Mouse (Mus musculus): ENCODE results near the gene Chd3. TPM values are rescaled to one million over a fixed set of nuclear protein-coding genes. Genes with fewer than 3 reads are reported as not detected.
A peak's percentile ranks its signal among the peaks of the same experiment; 100 is the strongest.

Gene Chd3
- polyA plus RNA-seq, 1 experiment from 2014 or later, result 56.9 TPM

GRCm38 (mm10) chr11:69407724-69408004 lies 38.5 kb upstream of the Chd3 start:
- 76% methylated on average over 4 of the region's 4 CpGs for WGBS

DNA sequence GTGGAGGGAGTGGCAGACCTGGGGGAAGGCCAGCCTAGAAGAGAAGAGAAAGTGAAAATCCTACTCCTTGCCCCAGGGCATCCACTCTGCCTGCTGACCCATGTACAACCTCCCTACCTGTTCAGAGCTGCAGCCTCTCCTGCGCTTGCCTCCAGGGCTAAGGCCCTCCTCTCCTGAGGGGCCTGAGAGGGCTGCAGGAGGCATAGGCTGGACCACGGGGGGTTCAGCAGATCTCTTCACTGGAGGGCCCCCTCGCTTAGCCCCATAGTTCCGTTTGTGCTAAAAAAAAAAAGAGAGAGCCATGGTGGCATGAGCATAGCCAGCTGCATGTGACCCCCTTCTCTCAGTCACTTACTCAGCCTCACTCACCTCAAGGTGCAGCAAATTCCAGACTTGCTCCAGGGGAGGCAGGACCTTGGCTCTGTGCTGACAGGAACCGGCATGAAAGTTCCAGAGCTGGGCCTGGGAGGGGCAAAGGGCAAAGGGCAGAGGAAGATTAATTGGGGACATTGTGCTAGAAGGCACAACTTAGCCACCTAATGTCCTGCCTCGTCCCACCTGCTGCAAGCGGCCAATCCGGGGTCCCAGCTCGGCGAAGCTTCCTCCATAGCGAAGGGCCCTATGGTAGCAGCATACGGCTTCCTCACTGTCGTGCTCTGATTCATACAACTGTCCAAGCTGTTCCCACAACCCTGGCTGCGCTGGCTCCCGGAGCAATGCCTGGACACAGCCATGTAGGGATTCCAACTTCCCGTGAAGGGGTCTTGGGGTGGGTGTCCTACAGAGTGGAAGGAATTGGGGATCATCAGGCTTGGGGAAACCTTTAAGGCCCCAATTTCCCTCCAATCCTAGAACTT lies 37.9 kb upstream of the Chd3 start:
- no peak overlapping the region for H3K4me2 ChIP-seq (ENCODE audit: low read depth, low read length)
- 86% methylated on average over 16 of the region's 16 CpGs for WGBS
- peaks cover 45% of the 10 kb centered on the region for H3K36me3 ChIP-seq (ENCODE audit: control insufficient read depth, insufficient read depth, low read length)
- no peak overlapping the region for H3K4me3 ChIP-seq (ENCODE audit: low read length)
- H3K27ac ChIP-seq (ENCODE audit: low read length), result no peak overlapping the region
- no peak for ATAC-seq (ENCODE audit: low read depth)
- H3K27me3 ChIP-seq (ENCODE audit: control insufficient read depth, insufficient read depth, low read depth, low read length), result no peaks in the 10 kb centered on the region
- H3K9ac ChIP-seq (ENCODE audit: low read length), result no peak overlapping the region
- peaks cover 12% of the 10 kb centered on the region for H3K4me1 ChIP-seq (replicated peaks; ENCODE audit: control insufficient read depth, insufficient read depth, low read length)
- H3K9me3 ChIP-seq (ENCODE audit: control insufficient read depth, low read length), result no peaks in the 10 kb centered on the region

More at GRCm38 (mm10) chr11:69407724-69408004, 38.5 kb upstream of the Chd3 start:
- H3K9me3 ChIP-seq (ENCODE audit: control insufficient read depth, low read length), result no peaks in the 10 kb centered on the region
- peak overlapping the region; percentile 91; the same call in 1 of the 2 replicates for H3K4me2 ChIP-seq (ENCODE audit: low read depth, low read length)
- H3K27ac ChIP-seq (ENCODE audit: low read length), result 0 out of 2 replicates have a peak overlapping the region, but pooled peaks have one; percentile 2
- H3K9ac ChIP-seq (ENCODE audit: low read length), result peak overlapping the region; percentile 56; the same call in 1 of the 2 replicates
- peaks cover 18% of the 10 kb centered on the region for H3K4me1 ChIP-seq (replicated peaks; ENCODE audit: control insufficient read depth, insufficient read depth, low read length)
- no peak overlapping the region for H3K4me3 ChIP-seq (ENCODE audit: low read length)
- peaks cover 44% of the 10 kb centered on the region for H3K36me3 ChIP-seq (ENCODE audit: control insufficient read depth, insufficient read depth, low read length)
- H3K27me3 ChIP-seq (ENCODE audit: control insufficient read depth, insufficient read depth, low read depth, low read length), result no peaks in the 10 kb centered on the region
- no peak for ATAC-seq (ENCODE audit: low read depth)

DNA sequence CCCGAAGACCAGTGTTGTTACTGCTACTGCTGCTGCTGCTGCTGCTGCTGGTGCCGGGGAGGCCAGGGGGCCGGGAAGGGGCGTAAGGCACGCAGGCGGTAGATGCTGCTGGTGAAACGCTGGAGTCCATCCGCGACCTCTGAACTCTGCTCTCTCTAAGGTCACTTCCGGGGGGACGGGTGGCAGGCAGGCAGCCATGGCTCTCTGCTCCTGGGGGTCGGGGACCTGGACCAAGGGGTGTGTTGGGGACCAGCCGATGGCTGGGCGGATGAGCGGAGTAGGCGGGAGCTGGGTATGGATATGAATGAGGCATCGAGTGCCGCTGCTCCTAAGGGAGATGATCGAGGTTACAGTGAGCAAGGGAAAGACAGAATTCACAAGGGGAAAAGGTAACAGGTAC lies 37.1 kb upstream of the Chd3 start:
- Histone ChIP-seq H3K4me2 (ENCODE audit: low read depth, low read length) (no peak overlapping the region), H3K36me3 (ENCODE audit: control insufficient read depth, insufficient read depth, low read length) (peaks cover 53% of the 10 kb centered on the region), H3K9me3 (ENCODE audit: control insufficient read depth, low read length) (no peaks in the 10 kb centered on the region), H3K4me3 (ENCODE audit: low read length) (no peak overlapping the region), H3K9ac (ENCODE audit: low read length) (no peak overlapping the region), H3K27me3 (ENCODE audit: control insufficient read depth, insufficient read depth, low read depth, low read length) (no peaks in the 10 kb centered on the region), H3K4me1 (replicated peaks; ENCODE audit: control insufficient read depth, insufficient read depth, low read length) (peaks cover 12% of the 10 kb centered on the region), H3K27ac (ENCODE audit: low read length) (no peak overlapping the region)
- no peak for ATAC-seq (ENCODE audit: low read depth)
- 81% methylated on average over 19 of the region's 19 CpGs for WGBS

- H3K27me3 ChIP-seq (ENCODE audit: control insufficient read depth, insufficient read depth, low read depth, low read length), result no peaks in the 10 kb centered on the region
- peaks cover 12% of the 10 kb centered on the region for H3K4me1 ChIP-seq (replicated peaks; ENCODE audit: control insufficient read depth, insufficient read depth, low read length)
- H3K4me3 ChIP-seq (ENCODE audit: low read length), result no peak overlapping the region
- no peak for ATAC-seq (ENCODE audit: low read depth)
- no peaks in the 10 kb centered on the region for H3K9me3 ChIP-seq (ENCODE audit: control insufficient read depth, low read length)
- no peak overlapping the region for H3K27ac ChIP-seq (ENCODE audit: low read length)
- no peak overlapping the region for H3K9ac ChIP-seq (ENCODE audit: low read length)
- peaks cover 59% of the 10 kb centered on the region for H3K36me3 ChIP-seq (ENCODE audit: control insufficient read depth, insufficient read depth, low read length)
- H3K4me2 ChIP-seq (ENCODE audit: low read depth, low read length), result no peak overlapping the region
- 87% methylated on average over 24 of the region's 24 CpGs for WGBS
Measured at GRCm38 (mm10) chr11:69405397-69406200, 36.4 kb upstream of the Chd3 start.

DNA sequence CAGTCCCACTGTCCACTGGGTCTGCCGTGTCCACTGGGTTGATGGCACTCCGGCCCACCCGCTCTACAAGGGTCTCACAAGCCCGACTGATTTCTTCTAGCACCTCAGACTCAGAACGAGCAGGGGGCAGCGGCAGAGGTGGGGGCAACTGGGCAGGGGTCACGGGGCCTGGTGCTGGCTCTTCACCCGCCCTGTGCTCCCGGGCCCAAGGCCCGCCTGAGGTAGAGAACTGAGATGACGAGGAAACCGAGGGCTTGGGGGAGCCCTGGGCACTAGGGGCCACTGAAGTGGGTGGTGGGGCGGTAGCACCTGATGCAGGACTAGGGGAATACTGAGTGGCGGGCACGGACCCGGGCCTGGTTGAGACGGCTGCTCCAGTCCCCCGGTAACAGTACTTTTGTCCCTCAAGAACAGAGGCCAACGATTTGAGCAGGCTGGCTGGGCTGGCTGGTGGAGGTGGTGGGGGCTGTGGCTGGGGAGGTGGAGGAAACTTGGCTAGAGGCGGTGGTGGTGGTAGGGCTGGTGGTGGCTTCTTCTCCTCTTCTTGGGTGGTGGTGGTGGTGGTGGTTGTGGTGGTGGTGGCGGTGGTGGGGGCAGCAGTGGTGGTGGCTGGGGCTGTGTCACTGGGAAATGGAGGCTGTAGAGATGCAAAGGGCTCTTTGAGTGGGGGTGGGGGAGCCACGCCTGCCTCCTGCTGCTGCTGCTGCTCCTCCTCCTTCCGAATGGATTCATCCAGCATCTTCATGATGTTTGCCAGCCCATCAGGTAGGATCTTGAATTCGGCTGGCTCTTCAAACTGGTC lies 35.6 kb upstream of the Chd3 start:
- H3K27me3 ChIP-seq (ENCODE audit: control insufficient read depth, insufficient read depth, low read depth, low read length), result no peaks in the 10 kb centered on the region
- no peak for ATAC-seq (ENCODE audit: low read depth)
- peaks cover 66% of the 10 kb centered on the region for H3K36me3 ChIP-seq (ENCODE audit: control insufficient read depth, insufficient read depth, low read length)
- H3K9ac ChIP-seq (ENCODE audit: low read length), result no peak overlapping the region
- H3K4me3 ChIP-seq (ENCODE audit: low read length), result no peak overlapping the region
- 89% methylated on average over 23 of the region's 24 CpGs for WGBS
- peaks cover 16% of the 10 kb centered on the region for H3K4me1 ChIP-seq (replicated peaks; ENCODE audit: control insufficient read depth, insufficient read depth, low read length)
- no peaks in the 10 kb centered on the region for H3K9me3 ChIP-seq (ENCODE audit: control insufficient read depth, low read length)
- H3K4me2 ChIP-seq (ENCODE audit: low read depth, low read length), result no peak overlapping the region
- H3K27ac ChIP-seq (ENCODE audit: low read length), result no peak overlapping the region

DNA sequence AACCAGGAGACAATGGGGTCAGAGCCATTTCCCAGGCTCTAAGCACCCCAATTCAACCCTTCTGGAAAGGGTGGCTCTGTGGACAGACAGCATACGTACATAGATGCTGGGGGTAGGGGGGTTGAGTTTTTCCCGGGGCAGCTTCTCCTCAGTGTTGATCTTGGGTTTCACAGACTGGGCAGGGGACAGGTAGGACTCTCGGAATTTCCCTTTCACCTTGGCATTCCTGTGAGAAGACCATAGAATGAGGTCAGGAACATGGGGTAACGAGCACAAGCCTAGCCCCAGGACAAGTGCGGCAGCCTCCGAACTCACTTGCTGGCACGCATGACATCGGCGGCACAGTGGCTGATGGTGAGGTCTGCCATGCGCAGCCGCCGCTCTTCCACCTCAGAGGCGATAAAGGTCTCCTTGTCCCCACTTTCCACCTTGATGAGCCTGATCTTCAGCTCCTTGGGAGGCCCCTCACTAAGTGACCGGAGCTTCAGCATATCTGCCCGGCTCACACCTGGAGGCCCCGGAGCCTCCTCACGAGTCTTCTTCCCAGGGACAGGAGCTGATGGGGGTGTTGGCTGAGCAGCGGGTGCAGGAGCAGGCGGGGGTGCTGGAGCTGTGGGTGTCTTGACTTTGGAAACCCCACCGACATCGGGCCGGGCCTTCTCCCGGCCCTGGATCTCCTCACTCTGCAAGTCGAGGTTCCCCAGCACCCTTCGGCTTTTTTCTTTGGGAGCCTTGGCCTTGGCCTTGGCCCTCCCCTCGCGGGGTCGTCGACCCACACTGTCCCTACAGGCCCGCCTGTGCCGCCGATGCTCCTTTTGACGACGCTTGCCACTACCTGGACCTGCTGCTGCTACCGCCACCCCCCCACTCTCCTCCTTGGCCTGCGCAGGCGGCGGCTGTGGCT lies 34.7 kb upstream of the Chd3 start:
- Histone ChIP-seq H3K4me3 (ENCODE audit: low read length) (no peak overlapping the region), H3K4me1 (replicated peaks; ENCODE audit: control insufficient read depth, insufficient read depth, low read length) (peaks cover 21% of the 10 kb centered on the region), H3K9me3 (ENCODE audit: control insufficient read depth, low read length) (no peaks in the 10 kb centered on the region), H3K4me2 (ENCODE audit: low read depth, low read length) (no peak overlapping the region), H3K27ac (ENCODE audit: low read length) (no peak overlapping the region), H3K36me3 (ENCODE audit: control insufficient read depth, insufficient read depth, low read length) (peaks cover 69% of the 10 kb centered on the region), H3K9ac (ENCODE audit: low read length) (no peak overlapping the region), H3K27me3 (ENCODE audit: control insufficient read depth, insufficient read depth, low read depth, low read length) (no peaks in the 10 kb centered on the region)
- WGBS, result 90% methylated on average over 38 of the region's 38 CpGs
- no peak for ATAC-seq (ENCODE audit: low read depth)

DNA sequence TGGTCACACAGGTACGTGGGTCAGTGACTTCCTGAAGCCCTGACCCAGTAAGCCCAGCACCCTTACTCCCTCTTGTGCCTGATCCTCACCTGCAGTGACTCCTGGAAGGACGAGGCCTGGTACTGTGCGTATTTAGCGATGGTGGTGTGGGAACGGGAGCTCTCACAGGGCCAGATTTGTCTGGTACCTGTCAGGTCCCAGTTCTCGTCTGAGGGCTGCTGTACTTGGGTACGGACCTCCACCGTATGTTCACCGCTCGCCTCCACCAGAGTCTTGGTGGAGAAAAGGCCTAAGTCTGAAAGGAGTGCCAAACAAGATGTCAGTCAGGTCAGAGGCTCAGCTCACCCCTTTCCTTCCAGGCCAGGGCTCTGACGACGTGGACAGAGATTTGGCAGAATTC lies 32.8 kb upstream of the Chd3 start:
- no peaks in the 10 kb centered on the region for H3K27me3 ChIP-seq (ENCODE audit: control insufficient read depth, insufficient read depth, low read depth, low read length)
- ATAC-seq (ENCODE audit: low read depth), result no peak
- H3K4me2 ChIP-seq (ENCODE audit: low read depth, low read length), result no peak overlapping the region
- 76% methylated on average over 12 of the region's 12 CpGs for WGBS
- no peaks in the 10 kb centered on the region for H3K9me3 ChIP-seq (ENCODE audit: control insufficient read depth, low read length)
- peaks cover 60% of the 10 kb centered on the region for H3K36me3 ChIP-seq (ENCODE audit: control insufficient read depth, insufficient read depth, low read length)
- H3K4me1 ChIP-seq (replicated peaks; ENCODE audit: control insufficient read depth, insufficient read depth, low read length), result peaks cover 28% of the 10 kb centered on the region
- no peak overlapping the region for H3K9ac ChIP-seq (ENCODE audit: low read length)
- no peak overlapping the region for H3K27ac ChIP-seq (ENCODE audit: low read length)
- no peak overlapping the region for H3K4me3 ChIP-seq (ENCODE audit: low read length)

DNA sequence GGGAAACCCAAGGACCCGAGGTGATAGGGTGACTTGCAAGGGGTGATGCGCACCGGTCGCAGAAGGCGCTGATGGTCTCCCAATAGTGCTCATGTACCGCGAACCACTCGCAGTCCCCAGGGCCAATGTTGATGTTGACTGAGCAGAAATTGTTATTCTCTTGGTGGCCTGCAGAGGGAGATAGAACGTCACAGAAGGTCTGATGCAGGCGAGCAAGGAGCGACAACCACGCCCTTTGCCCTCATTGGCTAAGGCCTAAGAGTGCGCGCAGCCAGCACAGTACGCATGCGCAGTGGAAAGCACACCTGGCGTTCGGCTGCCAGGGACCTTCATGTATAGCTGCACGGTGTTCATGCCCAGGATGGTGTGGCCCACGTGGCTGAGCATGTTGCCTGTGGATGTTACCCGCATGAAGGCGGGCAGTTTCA lies 32.0 kb upstream of the Chd3 start:
- peaks cover 36% of the 10 kb centered on the region for H3K4me1 ChIP-seq (replicated peaks; ENCODE audit: control insufficient read depth, insufficient read depth, low read length)
- H3K9ac ChIP-seq (ENCODE audit: low read length), result no peak overlapping the region
- 17% methylated on average over 22 of the region's 22 CpGs for WGBS

More for the DNA sequence above, 32.0 kb upstream of the Chd3 start:
- H3K4me3 ChIP-seq (ENCODE audit: low read length), result no peak overlapping the region
- H3K4me2 ChIP-seq (ENCODE audit: low read depth, low read length), result no peak overlapping the region
- H3K9me3 ChIP-seq (ENCODE audit: control insufficient read depth, low read length), result no peaks in the 10 kb centered on the region
- H3K27me3 ChIP-seq (ENCODE audit: control insufficient read depth, insufficient read depth, low read depth, low read length), result no peaks in the 10 kb centered on the region
- no peak overlapping the region for H3K27ac ChIP-seq (ENCODE audit: low read length)
- peak; percentile 53 for ATAC-seq (ENCODE audit: low read depth)
- H3K36me3 ChIP-seq (ENCODE audit: control insufficient read depth, insufficient read depth, low read length), result peaks cover 54% of the 10 kb centered on the region
